Comparison of ENCODE assay signal across 12 mouse cellular contexts in the genomic region with DNA sequence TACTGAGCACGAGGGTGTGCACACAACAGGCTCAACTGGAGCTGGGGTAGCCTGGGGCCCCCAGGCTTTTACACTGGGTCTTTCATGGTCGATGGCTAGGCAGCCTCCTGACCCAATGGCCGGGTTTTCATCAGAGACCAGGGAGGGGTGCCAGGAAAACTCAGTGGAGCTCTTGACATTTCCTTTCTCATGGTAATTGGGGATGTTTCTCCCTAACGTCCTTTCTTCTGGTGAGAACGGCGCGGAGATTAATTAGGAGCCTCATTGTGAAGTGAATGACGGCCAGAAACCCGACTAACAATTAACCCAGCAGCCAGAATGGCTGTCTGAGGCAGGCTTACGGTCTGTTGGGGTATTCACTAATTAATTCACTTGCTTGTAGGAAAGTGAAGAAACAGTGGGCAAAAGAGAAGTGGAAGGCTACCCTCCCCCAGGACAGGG.
DNase-seq lines count a peak whose midpoint lies in the region; ATAC-seq lines count a peak whose summit lies in the region.
"Had no signal": no experiment of that assay in that cellular context is flagged by ENCODE, and none has a peak within 500 bp of the region (broad histone marks: within the 10 kb centered on the region; RNA-seq: fewer than 3 reads in every experiment).

No protein-coding gene starts in this region.

- H3K9ac ChIP-seq in embryonic facial prominence, embryonic 15.5 days: no peak overlapping the region
- H3K9ac ChIP-seq in limb, embryonic 12.5 days (replicated peaks): no peak overlapping the region
- H3K9ac ChIP-seq: liver, embryonic 13.5 days had no signal

- H3K9me3 ChIP-seq in embryonic facial prominence, embryonic 15.5 days (replicated peaks): no peaks in the 10 kb centered on the region
- H3K9me3 ChIP-seq in limb, embryonic 12.5 days: no peaks in the 10 kb centered on the region
- H3K9me3 ChIP-seq: liver, embryonic 13.5 days had no signal

- no peak overlapping the region for H3K4me3 ChIP-seq in embryonic facial prominence, embryonic 15.5 days (replicated peaks)
- H3K4me3 ChIP-seq in limb, embryonic 12.5 days (replicated peaks): no peak overlapping the region
- H3K4me3 ChIP-seq: liver, embryonic 13.5 days had no signal

- DNase-seq in right cerebral cortex, postnatal 10 days (ENCODE audit: low spot score in 2 of 2): peak; percentile 75 to 86
- no peak for DNase-seq in right cerebral cortex, postnatal 14 days
- peak; percentile 98 for DNase-seq in retina, postnatal 1 day
- DNase-seq in thymus, adult 18-20 months: no peak
- DNase-seq in kidney, postnatal 25 days: no peak
- DNase-seq: cerebellum, adult 11-12 months; gastrocnemius, postnatal 25 days; kidney, adult 9 months; liver, embryonic 13.5 days had no signal

- WGBS in embryonic facial prominence, embryonic 15.5 days: 26% methylated on average over 10 of the region's 10 CpGs
- WGBS in limb, embryonic 12.5 days: 15% methylated on average over 10 of the region's 10 CpGs

- ATAC-seq in embryonic facial prominence, embryonic 15.5 days (ENCODE audit: insufficient number of reproducible peaks, low FRiP score, low TSS enrichment, low read depth): no peak
- ATAC-seq in limb, embryonic 12.5 days (ENCODE audit: insufficient number of reproducible peaks, insufficient read depth, low FRiP score, low TSS enrichment, low read depth): no peak
- ATAC-seq in erythroblast, adult 5-6 weeks (replicated peaks; ENCODE audit: low FRiP score, poor library complexity, severe bottlenecking): no peak

- no peaks in the 10 kb centered on the region for H3K27me3 ChIP-seq in embryonic facial prominence, embryonic 15.5 days
- H3K27me3 ChIP-seq in limb, embryonic 12.5 days: no peaks in the 10 kb centered on the region

- H3K36me3 ChIP-seq in embryonic facial prominence, embryonic 15.5 days: peaks cover 16% of the 10 kb centered on the region; the same call in 1 of the 2 replicates
- peaks cover 17% of the 10 kb centered on the region for H3K36me3 ChIP-seq in limb, embryonic 12.5 days
- H3K36me3 ChIP-seq: liver, embryonic 13.5 days had no signal

- H3K4me1 ChIP-seq in embryonic facial prominence, embryonic 15.5 days: peaks cover 64% of the 10 kb centered on the region
- H3K4me1 ChIP-seq in limb, embryonic 12.5 days (replicated peaks): peaks cover 49% of the 10 kb centered on the region
- H3K4me1 ChIP-seq: liver, embryonic 13.5 days had no signal

- H3K4me2 ChIP-seq in embryonic facial prominence, embryonic 15.5 days (replicated peaks): 0 out of 2 replicates have a peak overlapping the region, but pooled peaks have one; percentile 6
- H3K4me2 ChIP-seq in limb, embryonic 12.5 days: peak overlapping the region; percentile 23; the same call in 1 of the 2 replicates
- H3K4me2 ChIP-seq: liver, embryonic 13.5 days had no signal

- 0 out of 2 replicates have a peak overlapping the region, but pooled peaks have one; percentile 19 for H3K27ac ChIP-seq in embryonic facial prominence, embryonic 15.5 days (replicated peaks)
- 0 out of 2 replicates have a peak overlapping the region, but pooled peaks have one; percentile 25 for H3K27ac ChIP-seq in limb, embryonic 12.5 days
- H3K27ac ChIP-seq: liver, embryonic 13.5 days had no signal

Comparison
In these comparisons a context has a peak if more than half of its experiments do, and no peak if none do; other contexts are left out.
1. DNase-seq: peak in right cerebral cortex, postnatal 10 days (2 of 2) and retina, postnatal 1 day (single experiment); none in right cerebral cortex, postnatal 14 days (single experiment), thymus, adult 18-20 months (0 of 2) and kidney, postnatal 25 days (0 of 2).